Mouse (Mus musculus): Measurements from ENCODE around the gene BC049762. TPM values are rescaled to one million over a fixed set of nuclear protein-coding genes. Genes with fewer than 3 reads are reported as not detected.

BC049762 gene
- polyA plus RNA-seq, 1 experiment from 2014 or later: not detected

DNA sequence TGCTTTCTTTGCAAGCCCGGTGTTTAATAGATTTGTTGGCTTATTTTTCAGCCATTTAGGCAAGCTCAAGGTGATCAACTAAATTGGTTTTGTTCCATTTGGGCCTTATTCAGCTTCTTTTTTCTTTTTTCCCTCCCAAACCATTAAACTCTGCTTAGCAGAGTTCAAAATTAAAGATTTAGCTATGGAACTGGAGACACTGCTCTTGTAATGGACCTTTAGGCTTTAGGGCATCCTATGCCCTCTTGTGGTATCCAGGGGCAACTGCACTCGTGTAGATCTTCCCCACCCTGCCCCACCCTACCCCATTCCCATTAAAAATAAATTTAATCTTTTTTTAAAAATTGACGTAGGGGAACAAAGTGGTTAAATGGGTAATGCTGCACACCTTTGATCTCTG, 2.5 kb upstream of the BC049762 start:
- no peaks in the 10 kb centered on the region for H3K27me3 ChIP-seq
- H3K4me1 ChIP-seq: peaks cover 29% of the 10 kb centered on the region
- H3K27ac ChIP-seq: no peak overlapping the region
- ATAC-seq (ENCODE audit: borderline replicate concordance, extremely low read depth, low FRiP score, low TSS enrichment): no peak
- 43% methylated on average over 3 of the region's 3 CpGs for WGBS
- no peaks in the 10 kb centered on the region for H3K9me3 ChIP-seq
- peak overlapping the region; percentile 69; the same call in 1 of the 2 replicates for H3K4me3 ChIP-seq
- H3K4me2 ChIP-seq: peak overlapping the region; percentile 86
- peaks cover 14% of the 10 kb centered on the region for H3K36me3 ChIP-seq
- no peak overlapping the region for H3K9ac ChIP-seq

GRCm38 (mm10) chr11:51264352-51264751, 1.5 kb upstream of the BC049762 start:
- Histone ChIP-seq H3K27me3 (no peaks in the 10 kb centered on the region), H3K4me1 (peaks cover 29% of the 10 kb centered on the region), H3K9ac (peak overlapping the region; percentile 25; the same call in 1 of the 2 replicates), H3K4me2 (peak overlapping the region; percentile 86), H3K27ac (0 out of 2 replicates have a peak overlapping the region, but pooled peaks have one; percentile 87), H3K4me3 (peak overlapping the region; percentile 69), H3K36me3 (peaks cover 10% of the 10 kb centered on the region; the same call in 1 of the 2 replicates), H3K9me3 (no peaks in the 10 kb centered on the region)
- 9% methylated on average over 6 of the region's 6 CpGs for WGBS
- no peak for ATAC-seq (ENCODE audit: borderline replicate concordance, extremely low read depth, low FRiP score, low TSS enrichment)

GRCm38 (mm10) chr11:51263286-51263831, 513 bp upstream of the BC049762 start:
- Histone ChIP-seq H3K27me3 (no peaks in the 10 kb centered on the region), H3K4me2 (peak overlapping the region; percentile 86), H3K4me1 (peaks cover 29% of the 10 kb centered on the region), H3K4me3 (peak overlapping the region; percentile 69), H3K27ac (peak overlapping the region; percentile 87), H3K36me3 (peaks cover 7% of the 10 kb centered on the region; the same call in 1 of the 2 replicates), H3K9ac (peak overlapping the region; percentile 91), H3K9me3 (no peaks in the 10 kb centered on the region)
- under 1% methylated on average over 50 of the region's 50 CpGs for WGBS
- ATAC-seq (ENCODE audit: borderline replicate concordance, extremely low read depth, low FRiP score, low TSS enrichment): peak; percentile 55

DNA sequence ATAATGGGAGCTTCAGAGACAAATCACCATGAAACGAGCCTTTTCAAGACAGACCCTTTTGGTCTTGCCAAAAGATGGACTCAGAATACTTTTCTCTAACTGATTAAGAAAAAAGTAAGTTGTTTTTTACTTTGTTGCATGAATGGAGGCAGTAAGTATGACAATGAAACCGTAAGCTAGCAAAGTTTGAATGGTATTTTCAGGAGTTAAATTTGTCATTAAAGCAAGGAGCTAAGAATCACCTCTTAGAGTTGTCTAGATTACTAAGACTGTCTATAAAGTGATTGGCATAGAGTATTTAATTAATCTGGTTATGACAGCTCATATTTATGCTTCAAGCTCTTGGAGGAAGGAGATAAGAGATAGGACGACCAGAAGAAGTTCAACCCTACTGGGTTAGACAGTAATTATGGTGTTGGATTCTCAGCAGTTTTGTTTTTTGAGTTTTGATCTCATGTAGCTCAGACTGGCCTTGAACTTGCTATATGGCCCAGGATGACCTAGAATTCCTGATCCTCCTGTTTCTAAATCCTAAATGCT, 1.1 kb downstream of the BC049762 start, which contains the start of gene Clk4:
TSS of gene Clk4 (plus strand) at position 51 of the 540 bp plus-strand sequence.
- peak within 1 kb of the TSS; percentile 80 for H3K27ac ChIP-seq
- H3K9ac ChIP-seq: peak within 1 kb of the TSS; percentile 91
- WGBS: 76% methylated on average over 3 of the region's 3 CpGs
- peaks cover 25% of the 10 kb centered on the region for H3K4me1 ChIP-seq
- H3K27me3 ChIP-seq: no peaks in the 10 kb centered on the region
- H3K4me2 ChIP-seq: peak within 1 kb of the TSS; percentile 86
- no peaks in the 10 kb centered on the region for H3K36me3 ChIP-seq
- no peaks in the 10 kb centered on the region for H3K9me3 ChIP-seq
- ATAC-seq (ENCODE audit: borderline replicate concordance, extremely low read depth, low FRiP score, low TSS enrichment): no peak
- H3K4me3 ChIP-seq: peak within 1 kb of the TSS; percentile 69

DNA sequence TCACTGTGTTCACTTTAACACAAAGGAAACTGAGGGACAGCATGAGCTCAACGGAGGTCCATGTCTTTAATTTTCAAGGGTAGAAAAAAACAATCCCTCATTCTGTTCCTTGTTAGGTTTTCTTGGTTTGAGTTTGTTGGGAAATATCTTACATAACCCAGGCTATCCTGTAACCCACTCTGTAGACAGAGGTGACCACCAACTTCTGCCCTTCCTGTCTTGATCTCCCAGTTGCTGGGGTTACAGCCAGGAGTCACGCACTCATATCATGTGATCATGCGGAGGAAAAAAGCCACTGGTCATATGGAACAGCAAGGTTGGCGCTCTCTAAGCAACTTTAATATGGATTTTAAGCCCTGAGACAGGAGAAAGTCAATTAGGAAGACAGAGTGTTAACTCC, 5.8 kb downstream of the BC049762 start:
- H3K4me1 ChIP-seq: no peaks in the 10 kb centered on the region
- no peaks in the 10 kb centered on the region for H3K36me3 ChIP-seq
- H3K4me3 ChIP-seq: no peak overlapping the region
- H3K4me2 ChIP-seq: no peak overlapping the region
- H3K9me3 ChIP-seq: no peaks in the 10 kb centered on the region
- no peak for ATAC-seq (ENCODE audit: borderline replicate concordance, extremely low read depth, low FRiP score, low TSS enrichment)
- H3K27ac ChIP-seq: no peak overlapping the region
- H3K9ac ChIP-seq: no peak overlapping the region
- no peaks in the 10 kb centered on the region for H3K27me3 ChIP-seq
- WGBS: 82% methylated on average over 4 of the region's 4 CpGs

GRCm38 (mm10) chr11:51242897-51243296, 19.9 kb downstream of the BC049762 start:
- Histone ChIP-seq H3K9ac (no peak overlapping the region), H3K4me1 (no peaks in the 10 kb centered on the region), H3K4me3 (no peak overlapping the region), H3K27ac (no peak overlapping the region), H3K4me2 (no peak overlapping the region), H3K9me3 (no peaks in the 10 kb centered on the region), H3K36me3 (no peaks in the 10 kb centered on the region), H3K27me3 (no peaks in the 10 kb centered on the region)
- WGBS: 78% methylated on average over 2 of the region's 2 CpGs
- ATAC-seq (ENCODE audit: borderline replicate concordance, extremely low read depth, low FRiP score, low TSS enrichment): no peak

GRCm38 (mm10) chr11:51234626-51235025, 28.2 kb downstream of the BC049762 start:
- H3K27ac ChIP-seq: no peak overlapping the region
- no peaks in the 10 kb centered on the region for H3K9me3 ChIP-seq
- no peaks in the 10 kb centered on the region for H3K36me3 ChIP-seq
- H3K4me2 ChIP-seq: no peak overlapping the region
- H3K27me3 ChIP-seq: no peaks in the 10 kb centered on the region
- no peak overlapping the region for H3K4me3 ChIP-seq
- no peak for ATAC-seq (ENCODE audit: borderline replicate concordance, extremely low read depth, low FRiP score, low TSS enrichment)
- WGBS: 76% methylated on average over 9 of the region's 9 CpGs
- no peaks in the 10 kb centered on the region for H3K4me1 ChIP-seq
- H3K9ac ChIP-seq: no peak overlapping the region

DNA sequence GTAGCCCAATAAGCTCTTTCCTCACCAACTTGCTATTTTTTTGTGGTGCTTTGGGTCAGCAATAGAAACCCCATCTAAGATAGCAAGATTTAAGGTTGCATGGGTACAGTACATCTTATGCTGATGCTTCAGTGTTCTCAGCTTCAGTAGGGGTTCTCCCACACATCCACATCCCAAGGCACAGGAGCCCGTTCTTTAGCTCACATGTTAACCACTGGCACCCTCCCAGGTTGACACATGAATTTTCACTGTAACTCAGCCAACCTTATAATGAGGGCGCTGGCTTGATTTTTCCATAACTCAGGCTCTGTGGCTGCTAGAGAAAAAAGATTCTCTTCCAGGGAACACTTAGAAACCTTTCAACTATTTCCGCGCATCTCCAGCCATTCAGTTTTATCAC, 35.7 kb downstream of the BC049762 start:
- H3K9me3 ChIP-seq: no peaks in the 10 kb centered on the region
- ATAC-seq (ENCODE audit: borderline replicate concordance, extremely low read depth, low FRiP score, low TSS enrichment): no peak
- WGBS: 83% methylated on average over 4 of the region's 4 CpGs
- H3K27me3 ChIP-seq: no peaks in the 10 kb centered on the region
- no peak overlapping the region for H3K9ac ChIP-seq
- H3K36me3 ChIP-seq: no peaks in the 10 kb centered on the region
- no peak overlapping the region for H3K27ac ChIP-seq
- H3K4me1 ChIP-seq: no peaks in the 10 kb centered on the region
- H3K4me3 ChIP-seq: no peak overlapping the region
- no peak overlapping the region for H3K4me2 ChIP-seq

GRCm38 (mm10) chr11:51220308-51220707, 42.5 kb downstream of the BC049762 start, which contains the start of gene Gm12569:
Gm12569 (plus strand) TSS chr11:51220473.
- H3K4me1 ChIP-seq: no peaks in the 10 kb centered on the region
- no peak within 1 kb of the TSS for H3K27ac ChIP-seq
- no peaks in the 10 kb centered on the region for H3K36me3 ChIP-seq
- H3K4me2 ChIP-seq: no peak within 1 kb of the TSS
- WGBS: 91% methylated on average over 11 of the region's 11 CpGs
- ATAC-seq (ENCODE audit: borderline replicate concordance, extremely low read depth, low FRiP score, low TSS enrichment): no peak
- H3K27me3 ChIP-seq: no peaks in the 10 kb centered on the region
- H3K9me3 ChIP-seq: no peaks in the 10 kb centered on the region
- no peak within 1 kb of the TSS for H3K9ac ChIP-seq
- H3K4me3 ChIP-seq: no peak within 1 kb of the TSS

DNA sequence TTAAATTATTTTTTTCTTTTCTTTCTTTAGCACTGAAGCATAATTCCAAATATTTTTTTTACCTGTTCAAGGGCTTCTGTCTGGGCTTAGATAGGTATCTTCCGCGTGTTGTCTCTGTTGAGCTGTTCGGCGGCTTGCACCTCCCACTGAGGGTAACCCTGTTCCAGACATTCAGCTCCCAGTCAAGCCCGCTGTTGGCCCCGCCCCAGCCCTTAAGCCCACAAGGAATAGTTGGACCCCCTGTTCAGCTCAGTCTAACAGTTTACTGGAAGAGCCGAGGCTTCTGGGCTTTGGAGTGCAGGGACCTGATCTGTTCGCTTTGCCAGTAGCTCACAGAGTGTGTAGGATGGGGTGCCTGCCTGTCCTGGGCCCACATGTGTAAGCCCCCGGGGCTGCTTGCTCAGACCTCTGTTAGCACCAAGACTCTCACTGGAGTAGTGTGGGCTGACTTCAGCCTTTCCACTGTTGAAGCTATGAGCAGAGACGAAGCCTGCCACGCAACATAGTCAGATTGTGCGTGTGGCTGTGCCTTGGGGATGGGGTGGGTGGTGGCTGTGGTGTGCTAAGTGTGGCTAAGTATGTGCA, 43.4 kb downstream of the BC049762 start:
- H3K27me3 ChIP-seq: no peaks in the 10 kb centered on the region
- H3K27ac ChIP-seq: no peak overlapping the region
- no peak overlapping the region for H3K9ac ChIP-seq
- no peak for ATAC-seq (ENCODE audit: borderline replicate concordance, extremely low read depth, low FRiP score, low TSS enrichment)
- H3K4me2 ChIP-seq: no peak overlapping the region
- WGBS: 74% methylated on average over 12 of the region's 12 CpGs
- H3K4me3 ChIP-seq: no peak overlapping the region
- no peaks in the 10 kb centered on the region for H3K36me3 ChIP-seq
- H3K9me3 ChIP-seq: no peaks in the 10 kb centered on the region
- no peaks in the 10 kb centered on the region for H3K4me1 ChIP-seq

DNA sequence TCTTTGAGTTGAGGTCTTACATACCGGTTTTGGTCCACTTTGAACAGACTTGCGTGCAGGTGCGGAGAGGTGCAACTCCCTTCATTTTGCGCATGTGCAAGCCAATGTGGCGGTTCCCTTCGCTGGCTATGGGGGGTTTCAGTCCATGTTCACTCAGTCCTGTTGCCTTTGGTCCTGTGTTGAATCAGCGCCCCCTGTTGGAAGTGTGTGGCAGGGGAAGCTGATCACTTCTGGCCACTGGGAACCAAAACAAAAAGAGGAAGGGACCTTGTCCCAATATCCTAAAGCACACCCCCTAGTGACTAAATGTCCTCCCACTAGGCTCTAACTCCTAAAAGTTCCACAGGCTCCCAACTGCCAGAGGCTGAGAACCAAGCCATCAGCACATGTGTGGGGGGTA, 48.8 kb downstream of the BC049762 start:
- Histone ChIP-seq H3K27ac (no peak overlapping the region), H3K9me3 (no peaks in the 10 kb centered on the region), H3K4me3 (no peak overlapping the region), H3K4me1 (no peaks in the 10 kb centered on the region), H3K4me2 (no peak overlapping the region), H3K36me3 (no peaks in the 10 kb centered on the region), H3K27me3 (no peaks in the 10 kb centered on the region), H3K9ac (no peak overlapping the region)
- no peak for ATAC-seq (ENCODE audit: borderline replicate concordance, extremely low read depth, low FRiP score, low TSS enrichment)
- WGBS: 82% methylated on average over 7 of the region's 7 CpGs

- Histone ChIP-seq H3K4me3 (no peak overlapping the region), H3K36me3 (no peaks in the 10 kb centered on the region), H3K4me1 (no peaks in the 10 kb centered on the region), H3K27ac (no peak overlapping the region), H3K9ac (no peak overlapping the region), H3K27me3 (no peaks in the 10 kb centered on the region), H3K9me3 (no peaks in the 10 kb centered on the region), H3K4me2 (no peak overlapping the region)
- 78% methylated on average over 5 of the region's 5 CpGs for WGBS
- no peak for ATAC-seq (ENCODE audit: borderline replicate concordance, extremely low read depth, low FRiP score, low TSS enrichment)
Measured at GRCm38 (mm10) chr11:51211426-51211825, 51.4 kb downstream of the BC049762 start.

All from lung, embryonic 15.5 days (tissue).